Comparison of ENCODE assay signal across 15 mouse cellular contexts in the genomic region with DNA sequence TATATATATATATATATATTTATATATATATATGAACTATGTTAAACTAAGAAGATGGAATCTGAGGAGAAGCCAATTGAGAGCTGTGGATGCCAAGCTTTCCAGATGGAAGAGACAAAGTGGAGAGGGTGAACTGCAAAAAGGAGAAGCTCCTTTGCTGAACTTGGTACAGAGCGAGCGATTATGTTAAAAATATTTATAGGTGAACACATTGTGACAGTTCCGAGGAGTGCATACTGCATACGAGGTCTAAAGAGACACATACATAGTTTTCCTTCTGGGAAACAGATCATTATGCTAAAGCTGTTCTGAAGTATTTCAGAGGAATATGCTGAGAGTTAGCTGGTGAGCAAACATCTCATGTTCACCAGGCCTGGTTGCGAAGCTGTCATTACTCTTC.
"Had no signal": no experiment of that assay in that cellular context is flagged by ENCODE, and none has a peak within 500 bp of the region (broad histone marks: within the 10 kb centered on the region; RNA-seq: fewer than 3 reads in every experiment).

No protein-coding gene starts in this region.

- DNase-seq: gastrocnemius, postnatal 14 days; gastrocnemius, postnatal 36 days; heart, adult 11 months; heart, adult 2 months; heart, postnatal 14 days; heart, postnatal 36 days; kidney, adult 11 months; kidney, adult 2 months; kidney, adult 9 months; kidney, postnatal 14 days; kidney, postnatal 36 days; left cerebral cortex, postnatal 4 days had no signal

- ATAC-seq: hindbrain, postnatal 0 days; intestine, embryonic 16.5 days; liver, embryonic 12.5 days had no signal
